Mouse (Mus musculus): Measurements from ENCODE around the gene Cyp2d10.

The Cyp2d10 gene

DNA sequence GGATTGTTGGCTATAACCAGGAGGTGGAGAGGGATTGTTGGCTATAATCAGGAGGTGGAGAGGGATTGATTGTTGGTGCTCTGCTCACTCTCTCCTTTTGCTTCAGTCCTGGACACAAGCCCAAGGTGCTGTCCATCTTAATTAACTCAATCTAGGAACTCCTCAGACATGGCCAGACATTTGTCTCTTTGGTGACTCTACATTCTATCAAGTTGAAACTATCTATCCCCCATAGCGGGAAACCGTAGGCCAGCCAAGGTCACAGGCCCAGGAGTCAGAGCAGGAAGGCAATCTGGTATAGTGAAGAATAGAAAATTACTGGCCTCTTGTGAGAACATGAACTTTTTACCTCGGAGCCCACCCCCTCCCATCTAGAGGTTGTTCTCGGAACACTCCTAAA, 44.8 kb downstream of the Cyp2d10 start:
- no peak for DNase-seq (ENCODE audit: extremely low spot score, low read depth, low spot score)

DNA sequence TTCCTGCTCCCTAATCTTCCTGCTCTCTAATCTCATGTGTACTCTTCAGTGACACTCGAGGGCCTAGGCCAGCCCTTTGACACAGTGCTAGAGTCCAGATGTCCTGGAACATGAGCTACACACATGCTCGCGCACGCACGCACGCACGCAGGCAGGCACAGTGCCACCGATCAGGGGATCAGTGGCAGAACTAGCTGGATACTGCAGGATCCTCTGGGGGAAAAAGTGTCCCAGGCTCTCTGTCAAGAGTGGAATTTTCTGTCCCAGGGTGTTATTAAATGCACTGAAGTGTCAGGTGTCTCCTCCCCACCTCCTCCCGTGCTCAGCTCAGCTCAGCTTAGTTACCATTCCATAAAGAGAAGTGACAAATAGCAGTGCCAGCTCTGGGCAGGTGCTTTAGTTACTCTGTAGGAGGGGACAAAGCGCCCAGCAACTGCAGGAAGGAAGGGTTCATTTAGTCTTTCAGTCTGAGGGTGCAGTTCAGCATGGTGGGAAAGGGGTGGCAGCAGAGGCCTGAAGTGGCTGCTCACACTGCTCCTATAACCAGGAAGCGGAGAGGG, 45.5 kb downstream of the Cyp2d10 start:
- no peak for DNase-seq (ENCODE audit: extremely low spot score, low read depth, low spot score)

DNA sequence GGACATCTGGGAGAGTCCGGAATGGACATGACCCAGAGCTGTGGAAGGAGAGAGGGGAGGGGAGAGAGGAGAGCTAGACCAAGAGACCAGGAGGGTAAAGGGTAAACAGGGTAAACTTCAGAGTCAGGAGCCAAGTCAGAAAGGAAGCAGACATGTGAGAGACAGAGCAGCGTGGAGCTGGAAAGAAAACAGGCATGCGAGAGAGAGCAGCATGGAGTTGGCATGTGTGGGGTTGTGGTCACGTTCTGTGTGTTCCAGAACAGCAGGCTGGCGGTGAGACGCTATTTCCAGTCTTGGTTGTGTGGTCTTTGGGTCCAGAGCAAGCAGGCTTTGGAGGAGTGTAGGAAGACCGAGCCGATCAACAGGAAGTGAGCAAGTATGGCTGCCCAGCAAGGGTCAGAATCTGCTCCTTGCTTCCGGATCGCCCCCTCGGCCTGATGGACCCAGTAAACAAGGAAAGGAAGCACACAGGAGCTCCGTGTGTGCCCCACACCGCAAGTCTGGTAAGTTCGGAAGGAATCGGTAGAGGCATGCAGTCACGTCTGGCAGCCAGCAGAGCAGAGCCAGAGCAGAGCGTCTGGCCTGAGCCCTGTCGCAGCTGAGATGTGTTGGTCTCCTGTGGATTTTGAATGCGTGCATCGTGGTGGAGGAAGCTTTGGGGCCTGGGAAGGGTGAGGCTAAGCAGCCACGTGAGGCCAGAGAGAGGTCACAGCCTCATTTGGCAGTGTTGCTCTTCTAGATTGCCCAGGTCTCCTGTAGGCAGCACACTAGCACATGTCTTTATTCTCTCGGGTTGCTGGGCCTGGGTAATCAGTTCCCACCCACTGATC, 48.3 kb downstream of the Cyp2d10 start:
- DNase-seq (ENCODE audit: extremely low spot score, low read depth, low spot score) = no peak

DNA sequence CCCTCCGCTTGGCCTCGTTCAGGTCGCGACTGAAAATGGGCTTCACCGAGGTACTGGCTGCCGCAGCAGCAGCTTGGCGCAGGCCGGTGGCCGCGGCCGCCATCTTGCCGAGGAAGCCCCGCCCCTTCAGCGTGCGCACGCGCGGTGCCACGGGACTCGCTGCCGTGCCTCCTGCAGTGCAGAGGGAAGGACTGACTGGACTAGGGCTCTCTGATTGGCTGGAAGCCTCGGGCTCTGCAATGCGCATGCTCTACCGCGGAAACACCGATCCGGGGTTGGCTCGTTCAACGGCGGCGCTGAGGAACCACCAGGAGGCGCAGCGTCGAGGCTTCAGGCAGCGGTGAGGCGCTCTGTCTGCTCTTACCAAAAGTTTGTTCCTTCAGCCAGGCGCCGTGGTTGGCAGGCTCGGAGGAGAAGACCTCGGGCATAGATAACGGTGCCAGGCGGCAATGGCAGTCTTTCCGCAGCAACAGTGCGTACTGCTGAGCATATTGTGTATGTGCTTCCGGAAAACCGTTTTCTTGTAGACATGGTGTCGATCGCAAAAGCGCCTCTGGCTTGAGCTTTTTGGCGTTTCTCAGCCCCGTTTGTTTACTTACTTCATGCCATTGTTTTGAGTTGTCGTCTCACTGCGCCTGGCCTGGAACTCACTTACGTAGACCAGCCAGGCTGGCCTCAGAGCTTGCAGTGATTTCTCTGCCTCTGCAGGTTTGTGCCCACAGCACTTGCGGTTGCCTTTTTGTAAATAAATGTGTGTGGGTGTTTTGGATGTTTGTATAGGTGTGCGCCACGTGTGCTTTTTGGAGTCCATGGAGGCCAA, 52.7 kb downstream of the Cyp2d10 start, which contains the start of gene Ndufa6:
Ndufa6 (minus strand) TSS at position 197 of the 820 bp plus-strand sequence.
- peak; percentile 95 for DNase-seq (ENCODE audit: extremely low spot score, low read depth, low spot score)

DNA sequence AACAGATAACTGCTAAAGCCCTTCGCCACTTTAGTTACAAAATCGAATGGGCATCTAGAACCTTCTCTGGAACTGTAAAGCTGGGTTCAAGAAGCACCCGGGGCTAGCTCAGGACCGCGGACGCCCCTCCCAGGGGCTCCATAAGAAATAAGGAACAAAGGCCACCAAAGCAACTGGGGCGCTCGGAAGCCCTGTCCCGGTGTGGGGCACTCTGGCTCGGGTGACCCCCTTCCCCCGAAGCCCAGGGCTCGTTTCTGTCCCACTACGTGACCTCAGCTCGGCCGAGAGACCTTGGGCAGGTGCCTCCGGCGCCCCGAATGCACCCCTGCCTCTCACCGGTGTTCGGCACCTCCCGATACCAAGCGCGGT, 53.3 kb downstream of the Cyp2d10 start:
- no peak for DNase-seq (ENCODE audit: extremely low spot score, low read depth, low spot score)

DNA sequence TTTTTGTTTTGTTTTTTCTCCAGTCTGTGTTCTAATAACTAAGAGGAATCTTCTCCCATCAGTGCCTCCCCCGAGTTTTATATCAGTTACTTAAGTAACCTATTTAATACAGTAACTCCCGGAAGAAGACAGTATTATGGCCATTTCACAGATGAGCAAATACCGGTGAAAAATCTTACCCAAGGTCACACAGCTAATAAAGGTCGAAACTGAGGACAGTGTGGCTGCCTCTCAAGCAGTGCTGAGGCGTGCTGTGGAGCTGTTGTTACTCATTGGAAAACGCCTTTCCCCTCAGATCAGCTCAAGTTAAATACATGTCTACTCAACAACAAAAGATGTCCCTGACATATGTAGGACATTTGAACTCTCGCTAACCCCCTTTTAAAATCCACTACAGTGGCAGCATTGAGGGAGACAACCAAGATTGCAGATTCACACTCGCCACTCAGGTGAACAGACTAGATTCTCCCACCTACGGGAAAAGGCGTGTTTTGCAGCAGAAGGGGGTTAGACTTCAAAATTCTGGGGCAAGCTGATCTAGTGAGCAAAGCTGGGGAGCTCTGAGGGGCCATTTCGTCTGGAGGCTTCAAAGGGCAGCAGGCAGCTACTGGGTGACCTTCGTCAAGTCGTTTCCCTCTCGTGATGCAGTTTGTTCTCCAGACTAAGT, 53.8 kb downstream of the Cyp2d10 start:
- no peak for DNase-seq (ENCODE audit: extremely low spot score, low read depth, low spot score)
